ENCODE assay signal across 8 mouse cellular contexts in the genomic region with DNA sequence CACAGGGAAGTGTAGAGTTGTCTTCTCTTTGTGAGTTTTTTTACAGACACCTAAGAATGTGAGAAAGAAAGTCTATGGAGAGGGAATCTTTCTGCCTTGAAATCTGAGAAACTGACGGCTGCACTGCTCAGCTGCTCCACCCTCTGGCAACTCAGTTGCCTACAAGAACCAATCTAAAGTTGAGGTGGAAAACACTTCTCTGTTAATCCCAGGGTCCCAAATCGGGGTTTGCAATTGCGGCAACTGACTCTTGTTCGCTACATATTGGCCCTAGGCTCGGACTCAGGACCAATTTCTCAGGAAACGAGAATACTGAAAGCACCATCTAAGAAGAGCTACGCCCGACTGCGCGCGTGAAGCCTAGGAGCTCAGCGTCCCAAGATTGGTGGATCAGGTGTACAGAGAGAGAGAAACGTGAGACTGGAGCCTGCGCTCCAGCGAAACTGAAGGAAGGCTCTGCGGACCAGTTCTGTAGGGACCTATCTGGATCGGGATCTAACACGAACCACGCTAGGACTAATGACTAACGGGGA. TPM values are rescaled to one million over a fixed set of nuclear protein-coding genes. Genes with fewer than 3 reads are reported as not detected.
DNase-seq lines count a peak whose midpoint lies in the region; TF ChIP-seq lines count a peak whose summit lies in the region.

No protein-coding gene starts in this region.

- no peak overlapping the region for H3K4me3 ChIP-seq in CH12.LX (replicated peaks in 1 of 3; ENCODE audit: low read depth in 2 of 3, low read length in 2 of 3, poor library complexity in 1 of 3)
- H3K4me3 ChIP-seq in embryonic facial prominence, embryonic 10.5 days, result peak overlapping the region; percentile 59
- H3K4me3 ChIP-seq in lung, adult 2 months (replicated peaks; ENCODE audit: extremely low read depth, low read depth, low read length), result peak overlapping the region; percentile 9

- no peak for TF ChIP-seq POLR2A in CH12.LX (IDR thresholded peaks at IDR 0.05; ENCODE audit: low read depth, low read length)
- no peak for TF ChIP-seq POLR2A in lung, adult 2 months (IDR thresholded peaks at IDR 0.05; ENCODE audit: borderline replicate concordance, extremely low read depth, low read depth, low read length)

- TF ChIP-seq CTCF in CH12.LX (conservative IDR thresholded peaks at IDR 0.05 in 1 of 2, IDR thresholded peaks at IDR 0.05 in 1 of 2; ENCODE audit: low read depth in 2 of 2, low read length in 2 of 2), result peak in 1 of 2 experiments; percentile 83; a peak in 3 of 4 replicates
- peak; percentile 62 for TF ChIP-seq CTCF in lung, adult 2 months (IDR thresholded peaks at IDR 0.05; ENCODE audit: insufficient read depth, low read length)

- under 1% methylated on average over 20 of the region's 20 CpGs for WGBS in embryonic facial prominence, embryonic 10.5 days
- 1% methylated on average over 20 of the region's 20 CpGs for WGBS in lung, adult 2 months

- H3K27me3 ChIP-seq in CH12.LX (replicated peaks), result no peaks in the 10 kb centered on the region
- peaks cover 42% of the 10 kb centered on the region for H3K27me3 ChIP-seq in embryonic facial prominence, embryonic 10.5 days (replicated peaks; ENCODE audit: low read depth, poor library complexity, severe bottlenecking)

- no peak overlapping the region for H3K9ac ChIP-seq in CH12.LX (ENCODE audit: insufficient read depth, low read depth)

- no peak overlapping the region for H3K27ac ChIP-seq in CH12.LX (ENCODE audit: insufficient read depth, low read depth)
- H3K27ac ChIP-seq in embryonic facial prominence, embryonic 10.5 days (replicated peaks), result no peak overlapping the region

- intact Hi-C loops in heart, postnatal 14 days (cut with DNase I), result loop anchor here (2.0 kb wide), 2 partner anchors 55 to 135 kb away; no protein-coding TSS in a partner anchor

- H3K4me1 ChIP-seq in CH12.LX (ENCODE audit: control insufficient read depth in 1 of 2, insufficient read depth in 2 of 2), result peaks cover 3 to 16% of the 10 kb centered on the region in 2 experiments; a peak in 3 of 4 replicates
- peaks cover 13% of the 10 kb centered on the region for H3K4me1 ChIP-seq in embryonic facial prominence, embryonic 10.5 days
- no peaks in the 10 kb centered on the region for H3K4me1 ChIP-seq in lung, adult 2 months (ENCODE audit: control insufficient read depth, insufficient read depth, low read length)

- dilution Hi-C loops in CH12.LX (cut with MboI; ENCODE audit: extremely low pct_ligation_motif_present, extremely low pct_unique_long_range_greater_than_20kb, low sequenced_read_pairs), result no loop called here

- TF ChIP-seq EP300 in CH12.LX (IDR thresholded peaks at IDR 0.05; ENCODE audit: low read length), result no peak

- DNase-seq in CH12.LX (ENCODE audit: extremely low read depth), result peak; percentile 13
- DNase-seq in adrenal gland, postnatal 10 days, result peak; percentile 40
- DNase-seq in embryonic facial prominence, embryonic 10.5 days (ENCODE audit: low spot score), result peak; percentile 52
- DNase-seq in heart, postnatal 14 days, result peak; percentile 16 to 34
- peak; percentile 61 to 65 for DNase-seq in kidney, postnatal 4 days
- peak; percentile 29 for DNase-seq in lung, adult 2 months
- DNase-seq in retina, embryonic 14.5 days (ENCODE audit: low spot score), result peak; percentile 70
- no peak for DNase-seq in spleen, postnatal 36 days (ENCODE audit: low spot score in 2 of 2)

- no peaks in the 10 kb centered on the region for H3K9me3 ChIP-seq in CH12.LX (replicated peaks; ENCODE audit: low read length)
- H3K9me3 ChIP-seq in embryonic facial prominence, embryonic 10.5 days, result no peaks in the 10 kb centered on the region

- H3K79me2 ChIP-seq in CH12.LX (replicated peaks; ENCODE audit: control insufficient read depth, extremely low read depth, insufficient read depth, poor library complexity, severe bottlenecking), result no peaks in the 10 kb centered on the region

- no peaks in the 10 kb centered on the region for H3K36me3 ChIP-seq in CH12.LX (replicated peaks in 1 of 2; ENCODE audit: control insufficient read depth in 1 of 2, insufficient read depth in 1 of 2, low read length in 1 of 2)
- no peaks in the 10 kb centered on the region for H3K36me3 ChIP-seq in embryonic facial prominence, embryonic 10.5 days (replicated peaks)

- TF ChIP-seq RAD21 in CH12.LX (IDR thresholded peaks at IDR 0.05; ENCODE audit: low read depth, low read length), result peak; percentile 65

- in situ Hi-C loops in CH12.LX (cut with MboI; ENCODE audit: low pct_ligation_motif_present, low pct_unique_long_range_greater_than_20kb, low sequenced_read_pairs), result loop anchor here (25.0 kb wide), 2 partner anchors 373 to 573 kb away; a partner anchor contains a TSS

- H3K4me2 ChIP-seq in CH12.LX (ENCODE audit: insufficient read depth, low read depth, poor library complexity, severe bottlenecking), result 0 out of 2 replicates have a peak overlapping the region, but pooled peaks have one; percentile 14

TF ChIP-seq in CH12.LX, 34 proteins besides CTCF, POLR2A, EP300 and RAD21:
- TF ChIP-seq UBTF (IDR thresholded peaks at IDR 0.05; ENCODE audit: low read depth, low read length) (no peak), ZC3H11A (IDR thresholded peaks at IDR 0.05; ENCODE audit: low read depth, low read length) (peak; percentile 11; the same call in 1 of the 2 replicates), CHD1 (IDR thresholded peaks at IDR 0.05; ENCODE audit: low read depth, low read length) (no peak), SMC3 (IDR thresholded peaks at IDR 0.05; ENCODE audit: low read depth, low read length) (peak; percentile 84)

RNA-seq across cellular contexts. Expression of a gene that starts 0.5 kb away (rescaled TPM):
- total RNA-seq in CH12.LX (2012; rRNA removed), result not detected in 2 replicates
- not detected in 2 replicates for total RNA-seq in CH12.LX (2014; rRNA removed)
- not detected in 2 replicates for polyA plus RNA-seq in CH12.LX (2012; ENCODE audit: insufficient read length, low read depth)
- under 1 TPM in 1 of 2 experiments, not detected in 1; 0.42 TPM for total RNA-seq in adrenal gland, postnatal 10 days (2021)
- polyA plus RNA-seq in embryonic facial prominence, embryonic 10.5 days (2016; fragmentation: Nextera tagmentation; extraction: Ambion mirVana), result 3.1 and 3.9 TPM in 2 replicates
- not detected for total RNA-seq in heart, postnatal 14 days (2021)
- polyA plus RNA-seq in lung, adult 2 months (2012; rRNA removed), result 1.1 and 4.0 TPM in 2 replicates

Comparison
In these comparisons a context has a peak if more than half of its experiments do, and no peak if none do; other contexts are left out.
1. DNase-seq: peak in CH12.LX (single experiment), adrenal gland, postnatal 10 days (single experiment), embryonic facial prominence, embryonic 10.5 days (single experiment), heart, postnatal 14 days (2 of 2), kidney, postnatal 4 days (2 of 2), lung, adult 2 months (single experiment) and retina, embryonic 14.5 days (single experiment); none in spleen, postnatal 36 days (0 of 2).
2. H3K4me3 ChIP-seq: peak in embryonic facial prominence, embryonic 10.5 days (single experiment) and lung, adult 2 months (single experiment); none in CH12.LX (0 of 3).